Mouse (Mus musculus) ES-E14 (cell line): ENCODE results near the gene Rnf214.

Experiments used
- HCFC1 ChIP-seq: IDR thresholded peaks from 2 replicates; pipeline ENCODE4 v1.6.1; 2012; ENCODE audit warnings: low read length, inconsistent platforms, borderline replicate concordance; ENCODE audit not compliant: insufficient read depth
- MAFK ChIP-seq: IDR thresholded peaks from 2 replicates; pipeline ENCODE4 v1.6.1; 2014; ENCODE audit warnings: mild to moderate bottlenecking, low read depth, low read length, inconsistent platforms; ENCODE audit not compliant: insufficient read depth
- ZC3H11A ChIP-seq: IDR thresholded peaks from 2 replicates; pipeline ENCODE4 v1.6.1; 2012; ENCODE audit warnings: low read depth, mild to moderate bottlenecking, inconsistent platforms, low read length, borderline replicate concordance
- ZNF384 ChIP-seq: IDR thresholded peaks from 2 replicates; pipeline ENCODE4 v1.6.1; 2012; ENCODE audit warnings: low read depth, low read length, inconsistent platforms

DNA sequence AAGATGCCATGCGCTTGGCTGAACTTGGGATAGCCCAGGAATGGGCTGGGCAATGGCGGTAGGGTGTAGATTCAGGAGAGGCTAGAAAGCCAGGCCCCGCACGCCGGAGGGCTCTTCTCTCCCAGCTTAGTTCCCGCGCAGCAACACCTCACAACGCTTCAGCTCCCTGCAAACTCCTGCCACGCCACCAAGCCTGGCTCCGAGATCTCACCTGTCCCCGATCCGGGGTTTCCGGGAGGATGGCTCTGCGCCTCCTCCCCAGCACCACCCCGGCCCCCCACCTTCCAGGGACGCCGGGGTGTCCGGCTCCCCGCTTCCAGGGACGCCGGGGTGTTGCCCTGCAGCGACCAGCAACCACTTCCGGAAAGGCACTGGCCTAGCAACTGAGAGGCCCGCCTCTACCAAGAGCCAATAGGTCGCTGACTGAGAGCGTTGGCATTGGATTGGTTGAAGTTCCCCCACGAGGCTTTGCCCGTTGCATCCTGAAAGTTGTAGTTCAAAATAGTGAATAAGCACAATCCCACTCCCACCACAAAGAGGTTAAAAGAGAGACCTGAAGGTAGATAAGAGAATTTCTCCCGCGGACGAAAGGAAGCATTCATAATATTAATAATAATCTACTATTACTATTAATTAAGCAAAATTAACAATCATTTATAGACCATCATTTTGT is 78.3 kb downstream of the Rnf214 start, which contains the start of gene Cep164:
- no peak for TF ChIP-seq ZNF384
- TF ChIP-seq HCFC1 = no peak
- TF ChIP-seq MAFK = no peak
- no peak for TF ChIP-seq ZC3H11A
